Mouse (Mus musculus): ENCODE results near the gene Bmper.

Bmper gene

GRCm38 (mm10) chr9:23306226-23306625, 83.3 kb downstream of the Bmper start:
- no peak for DNase-seq

- no peak for DNase-seq
Observed at GRCm38 (mm10) chr9:23307835-23308234, 85.0 kb downstream of the Bmper start.

GRCm38 (mm10) chr9:23310953-23311352, 88.1 kb downstream of the Bmper start:
- DNase-seq: no peak

- no peak for DNase-seq
Observed at GRCm38 (mm10) chr9:23311956-23312355, 89.1 kb downstream of the Bmper start.

- no peak for DNase-seq
Observed at GRCm38 (mm10) chr9:23312877-23313276, 90.0 kb downstream of the Bmper start.

- DNase-seq: no peak
Observed at GRCm38 (mm10) chr9:23315631-23316330, 92.9 kb downstream of the Bmper start.

- no peak for DNase-seq
Observed at GRCm38 (mm10) chr9:23327830-23328229, 105.0 kb downstream of the Bmper start.

GRCm38 (mm10) chr9:23333041-23333622, 110.3 kb downstream of the Bmper start:
- no peak for DNase-seq

GRCm38 (mm10) chr9:23340551-23340950, 117.7 kb downstream of the Bmper start:
- no peak for DNase-seq

- DNase-seq: no peak
Observed at GRCm38 (mm10) chr9:23341246-23341645, 118.4 kb downstream of the Bmper start.

GRCm38 (mm10) chr9:23344353-23344752, 121.5 kb downstream of the Bmper start:
- no peak for DNase-seq

GRCm38 (mm10) chr9:23345093-23345844, 122.4 kb downstream of the Bmper start:
- no peak for DNase-seq

GRCm38 (mm10) chr9:23349603-23350002, 126.7 kb downstream of the Bmper start:
- no peak for DNase-seq

GRCm38 (mm10) chr9:23351400-23351799, 128.5 kb downstream of the Bmper start:
- DNase-seq: no peak

- DNase-seq: no peak
Observed at GRCm38 (mm10) chr9:23352396-23352795, 129.5 kb downstream of the Bmper start.

GRCm38 (mm10) chr9:23354201-23354820, 131.4 kb downstream of the Bmper start:
- no peak for DNase-seq

- no peak for DNase-seq
Observed at GRCm38 (mm10) chr9:23358108-23358507, 135.2 kb downstream of the Bmper start.

GRCm38 (mm10) chr9:23363139-23363538, 140.3 kb downstream of the Bmper start:
- no peak for DNase-seq

- no peak for DNase-seq
Observed at GRCm38 (mm10) chr9:23363540-23363939, 140.7 kb downstream of the Bmper start.

- no peak for DNase-seq
Observed at GRCm38 (mm10) chr9:23364047-23364446, 141.2 kb downstream of the Bmper start.

- no peak for DNase-seq
Observed at GRCm38 (mm10) chr9:23368124-23368523, 145.2 kb downstream of the Bmper start.

- DNase-seq: no peak
Observed at GRCm38 (mm10) chr9:23374789-23375460, 152.0 kb downstream of the Bmper start.
